Mouse (Mus musculus) gastrocnemius, postnatal 4 days (tissue): ENCODE measurements around the gene Lancl2. TPM values are rescaled to one million over a fixed set of nuclear protein-coding genes. Genes with fewer than 3 reads are reported as not detected.

Experiments
- DNase-seq, 2 experiments: peaks; one replicate each; pipeline ENCODE4 v3.0.0; 2021 to 2022; ENCODE audit warnings: low spot score in 2 of 2, mixed read lengths in 2 of 2
- total RNA-seq, 2 experiments: library from RNA; stranded (reverse); gene quantifications; 2 replicates each; pipeline ENCODE4 v1.2.3; 2021

Gene Lancl2
- total RNA-seq, 2 experiments from 2014 or later = 19.8 to 20.3 TPM

DNA sequence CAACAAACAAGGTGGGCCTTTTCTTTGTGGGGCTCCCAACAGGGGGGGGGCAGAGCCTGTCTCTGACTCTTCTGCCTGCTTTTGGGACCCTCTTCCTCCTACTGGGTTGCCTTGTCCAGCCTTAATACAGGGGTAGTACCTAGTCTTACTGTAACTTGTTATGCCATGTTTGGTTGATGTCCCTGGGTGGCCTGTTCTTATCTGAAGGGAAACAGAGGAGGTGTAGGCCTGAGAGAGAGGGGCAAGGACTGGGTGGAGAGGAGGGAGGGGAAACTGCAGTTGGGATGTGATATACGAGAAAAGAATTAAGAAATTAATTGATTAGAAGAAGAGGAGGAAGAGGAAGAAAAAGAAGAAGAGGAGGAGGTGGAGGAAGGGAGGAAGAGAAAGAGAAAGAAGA lies 63.9 kb downstream of the Lancl2 start:
- DNase-seq = no peak

DNA sequence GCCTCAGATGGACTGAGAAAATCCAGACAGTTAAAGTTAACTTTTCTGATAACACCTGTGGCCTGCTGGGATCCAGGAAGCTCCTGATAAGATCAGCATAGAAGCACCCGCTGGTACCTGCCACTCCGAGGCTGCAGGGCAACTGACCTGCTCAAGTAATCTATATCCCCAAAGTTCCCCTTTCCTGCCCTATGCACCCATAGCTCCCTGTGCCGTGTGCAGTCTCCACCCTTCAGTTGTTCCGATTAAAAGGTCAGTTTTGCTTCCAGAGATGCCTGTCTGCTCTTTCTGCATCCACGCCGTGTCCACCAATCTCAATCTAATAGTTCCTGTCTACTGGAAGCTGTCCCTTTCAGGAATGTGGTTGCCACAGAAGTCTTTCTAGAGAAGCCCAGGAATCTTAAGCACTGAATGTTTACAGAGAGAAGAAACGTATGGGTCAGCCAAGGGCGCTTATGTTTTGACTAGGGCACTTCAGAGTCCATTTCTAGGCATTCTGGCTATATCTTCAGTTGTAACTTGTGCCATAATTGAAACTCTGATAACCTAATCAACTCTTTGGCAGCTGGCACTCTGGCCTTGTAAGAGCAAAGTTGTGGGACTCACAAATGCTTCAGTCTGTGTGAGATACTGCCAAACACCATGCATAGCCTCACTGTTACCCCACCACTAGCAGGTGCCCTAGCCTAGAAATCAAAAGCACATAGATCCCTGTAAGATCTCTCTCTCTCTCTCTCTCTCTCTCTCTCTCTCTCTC lies 65.0 kb downstream of the Lancl2 start:
- no peak for DNase-seq

DNA sequence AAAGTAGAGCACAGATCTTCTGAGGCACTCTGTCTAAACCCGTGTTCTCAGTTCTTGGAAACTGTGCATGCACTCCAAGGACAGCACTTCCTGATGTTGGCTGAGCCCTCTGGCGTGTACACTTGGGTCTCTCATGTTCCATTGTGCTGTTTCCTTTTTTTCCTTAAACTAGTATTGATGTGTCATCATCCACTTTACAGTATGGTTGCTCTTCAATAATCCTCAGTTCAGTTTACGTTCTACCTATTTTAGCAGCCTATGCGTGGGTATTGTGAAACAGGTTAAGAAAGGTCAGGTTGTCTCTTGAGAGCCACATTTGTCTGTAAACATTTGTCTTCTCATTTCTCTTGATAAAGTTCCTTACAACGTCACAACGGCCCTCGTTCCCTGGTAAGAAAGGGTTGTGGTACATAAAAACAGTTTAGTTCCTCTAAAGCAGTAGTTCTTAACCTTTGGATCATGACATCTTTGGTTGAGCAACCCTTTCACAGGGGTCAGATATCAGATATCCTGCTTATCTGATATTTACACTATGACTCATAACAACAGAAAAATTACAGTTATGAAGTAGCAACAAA lies 66.7 kb downstream of the Lancl2 start:
- DNase-seq = no peak

GRCm38 (mm10) chr6:57770467-57771190 lies 68.3 kb downstream of the Lancl2 start:
- no peak for DNase-seq

GRCm38 (mm10) chr6:57773792-57774191 lies 71.5 kb downstream of the Lancl2 start:
- no peak for DNase-seq

DNA sequence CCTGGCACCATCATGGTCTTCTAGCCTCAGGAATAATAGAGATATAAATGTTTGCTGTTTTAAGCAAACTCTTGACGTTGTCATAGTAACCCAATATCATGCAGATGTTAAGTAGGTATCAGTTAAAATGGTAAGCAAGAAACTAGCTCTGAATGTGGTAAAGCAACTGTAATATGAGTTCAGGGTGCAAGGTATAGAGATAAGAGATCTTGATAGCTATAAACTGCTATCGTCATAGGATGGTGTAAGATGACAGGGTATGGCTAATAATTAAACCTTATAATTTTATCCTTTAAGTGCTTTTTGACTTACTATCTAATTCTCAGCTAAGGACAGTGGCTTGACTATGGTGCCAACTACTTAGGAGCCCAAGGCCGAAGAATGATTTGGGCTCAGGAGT lies 78.0 kb downstream of the Lancl2 start:
- no peak for DNase-seq

- no peak for DNase-seq
These were observed 80.3 kb downstream of the Lancl2 start for GRCm38 (mm10) chr6:57782658-57783057.

GRCm38 (mm10) chr6:57784251-57784650 lies 81.9 kb downstream of the Lancl2 start:
- DNase-seq = no peak

- no peak for DNase-seq
These were observed 85.0 kb downstream of the Lancl2 start for GRCm38 (mm10) chr6:57787376-57787775.

Other genes with a start within 250 kb of the Lancl2 start
- gene Ppm1k, start 167.1 kb upstream of the Lancl2 start, total RNA-seq = 1 to 10 TPM; 9.0 to 9.4 TPM
- gene Herc6, start 121.5 kb upstream of the Lancl2 start, total RNA-seq = 1 to 10 TPM; 1.6 to 3.6 TPM
- gene Pyurf, start 10.5 kb upstream of the Lancl2 start, total RNA-seq = 10 to 100 TPM in 1 of 2 experiments, 1 to 10 TPM in 1; 9.4 to 10.1 TPM
- gene Vopp1, start 122.6 kb downstream of the Lancl2 start, total RNA-seq = 10 to 100 TPM; 15.4 to 16.2 TPM
- not detected for gene Vmn1r21, start 147.8 kb downstream of the Lancl2 start, total RNA-seq
- gene Vmn1r22, start 205.5 kb downstream of the Lancl2 start, total RNA-seq = not detected
- gene Vmn1r23, start 224.3 kb downstream of the Lancl2 start, total RNA-seq = not detected